Mouse (Mus musculus) layer of hippocampus, postnatal 10 days (tissue): ENCODE measurements around the gene Lman1l. TPM values are rescaled to one million over a fixed set of nuclear protein-coding genes. Genes with fewer than 3 reads are reported as not detected.
A peak's percentile ranks its signal among the peaks of the same experiment; 100 is the strongest.

Experiments used
- DNase-seq, 2 experiments: peaks; one replicate each; pipeline ENCODE4 v3.0.0; 2021; ENCODE audit warnings: low spot score in 2 of 2
- long read RNA-seq: library from polyadenylated mRNA; stranded (forward); transcript quantifications from one replicate; pipeline ENCODE4 v2.0.0, GENCODE M21; 2023
- total RNA-seq, 2 experiments: library from RNA; stranded (reverse); gene quantifications; 2 replicates each; pipeline ENCODE4 v1.2.3; 2021

Gene Lman1l
- total RNA-seq, result not detected
- long read RNA-seq, result 0 reads

DNA sequence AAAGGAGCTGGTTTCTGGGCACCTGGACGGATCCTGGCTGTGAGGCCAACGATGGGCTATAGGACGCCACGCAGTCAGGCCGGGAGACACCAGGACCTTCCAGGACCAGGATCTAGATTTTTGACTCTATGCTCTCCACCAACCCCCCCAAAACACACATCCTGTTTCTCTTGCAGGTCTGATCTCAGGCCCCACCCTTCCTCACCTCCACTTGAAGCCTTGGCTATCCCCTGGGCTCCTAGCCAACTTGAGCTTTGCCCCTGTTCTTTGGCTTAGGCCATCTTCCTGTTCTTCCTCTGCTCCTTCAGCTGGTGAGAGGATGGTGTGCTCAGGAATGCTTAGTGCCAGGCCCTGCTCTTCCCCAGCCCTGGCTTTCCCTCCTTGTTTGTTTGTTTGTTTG is at the start of gene Lman1l:
Gene Lman1l (minus strand): TSS at position 101 of the 400 bp plus-strand sequence.
- DNase-seq, result no peak

DNA sequence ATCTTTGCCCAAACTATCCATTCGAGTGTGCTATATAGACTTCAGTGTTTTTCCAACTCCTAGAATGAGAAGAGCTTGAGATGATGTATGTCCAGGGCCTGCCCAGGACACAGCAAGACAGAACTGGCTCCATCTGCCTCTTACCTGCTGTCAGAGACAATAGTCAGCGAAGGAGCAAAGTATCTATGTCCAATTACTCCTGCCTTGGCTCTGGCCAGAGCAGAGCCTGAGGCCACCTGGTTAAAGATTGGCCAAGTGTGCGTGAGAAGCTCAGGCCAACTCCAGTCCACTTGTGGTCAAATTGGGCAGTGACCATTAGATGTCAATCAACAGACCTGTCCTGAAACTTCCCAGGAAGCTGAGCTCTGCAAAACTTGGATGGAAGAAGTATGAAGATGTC is 49.0 kb upstream of the Lman1l start:
- no peak for DNase-seq

DNA sequence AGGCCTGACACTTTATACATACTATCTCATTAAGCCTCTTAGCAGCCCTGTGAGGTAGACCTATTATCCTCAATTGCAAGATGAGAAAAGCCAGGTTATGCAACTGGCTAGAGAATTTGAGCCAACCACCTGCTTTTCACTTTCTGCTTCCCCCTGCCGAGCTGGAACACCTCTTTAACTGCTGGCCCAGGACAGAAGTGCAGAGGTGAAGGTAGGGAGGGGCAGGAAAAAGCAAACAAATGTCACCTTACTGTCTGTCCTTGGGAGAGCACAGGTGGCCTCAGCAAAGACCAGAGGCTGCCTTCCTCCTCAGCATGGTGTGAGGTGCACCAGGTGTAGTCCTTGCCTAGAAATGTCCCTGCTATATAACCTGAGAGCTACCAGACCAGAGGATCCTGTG is 47.7 kb upstream of the Lman1l start:
- no peak for DNase-seq

DNA sequence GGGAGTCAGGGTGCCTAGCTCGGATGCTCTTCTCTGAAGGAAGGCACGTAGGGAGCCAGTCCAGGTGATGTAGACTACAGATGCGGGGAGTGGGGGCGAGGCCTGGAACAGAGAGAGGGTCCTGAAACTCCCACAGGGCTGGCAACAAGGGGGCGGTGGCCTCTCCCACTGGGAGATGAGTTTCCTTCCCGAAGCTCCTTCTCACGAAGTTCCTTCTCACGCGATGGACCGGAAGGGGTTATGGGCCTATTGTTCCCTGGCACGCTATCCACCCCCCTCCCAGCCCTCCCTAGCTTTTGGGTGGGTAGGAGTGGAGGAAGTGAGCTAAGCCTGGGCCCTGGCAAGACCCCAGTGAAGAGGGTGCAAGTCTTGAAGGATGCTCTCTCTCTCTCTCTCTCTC is 47.2 kb upstream of the Lman1l start:
- DNase-seq, result no peak

DNA sequence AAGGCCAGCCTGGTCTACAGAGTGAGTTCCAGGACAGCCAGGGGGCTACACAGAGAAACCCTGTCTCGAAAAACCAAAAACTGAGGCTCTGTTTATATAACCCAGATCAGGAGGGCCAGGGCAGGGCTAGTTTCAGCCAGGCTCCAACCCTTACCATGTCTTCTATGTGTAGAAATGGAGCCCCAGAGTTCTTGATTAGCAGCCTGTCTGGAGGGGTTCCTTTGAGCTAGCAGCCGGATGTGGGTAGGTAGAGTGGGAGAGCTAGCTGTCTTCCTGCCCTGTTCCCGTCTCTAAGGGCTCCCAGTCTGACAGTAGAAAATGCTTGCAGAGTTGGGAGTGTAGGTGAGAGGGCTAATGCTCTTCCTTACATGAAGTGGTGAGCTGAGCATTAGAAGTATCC is 46.6 kb upstream of the Lman1l start:
- no peak for DNase-seq

DNA sequence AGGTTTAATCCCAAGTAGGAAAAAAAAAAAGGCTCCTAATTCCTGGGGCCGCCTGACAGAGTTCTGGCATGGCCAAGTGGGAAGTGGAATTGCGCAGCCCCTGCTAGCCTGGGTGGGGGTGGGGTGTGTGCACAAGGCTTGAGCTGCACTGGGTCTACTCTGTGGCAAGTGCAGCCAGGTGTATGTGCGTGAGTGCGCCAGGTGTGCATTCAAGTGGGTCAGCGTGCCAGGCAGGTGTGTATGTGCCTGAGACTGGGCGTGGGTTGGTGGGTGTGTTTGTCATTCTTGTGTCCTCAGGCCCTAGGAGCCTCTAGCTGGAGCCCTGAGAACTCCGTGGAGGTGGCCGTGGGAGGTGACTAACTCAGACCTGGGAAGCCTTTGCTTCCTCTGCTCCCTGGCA is 46.0 kb upstream of the Lman1l start:
- DNase-seq, result no peak

DNA sequence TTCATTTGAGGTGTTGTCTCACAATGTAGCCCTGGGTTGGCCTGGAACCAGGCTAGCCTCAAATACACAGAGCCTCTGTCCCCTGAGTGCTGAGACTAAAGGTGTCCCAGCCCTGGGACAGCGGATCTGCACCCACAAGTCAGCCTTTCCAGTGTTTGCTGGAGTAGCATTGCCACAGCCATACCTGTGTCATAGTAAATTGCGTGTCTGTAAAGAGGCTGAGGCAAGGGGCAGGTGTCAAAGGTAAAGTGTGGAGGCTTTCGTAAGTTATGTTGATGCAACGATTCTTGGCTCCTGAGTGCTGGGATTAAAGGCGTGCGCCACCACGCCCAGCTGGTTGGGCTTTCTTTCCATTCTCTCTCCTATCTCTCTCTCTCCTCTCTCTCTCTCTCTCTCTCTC is 44.0 kb upstream of the Lman1l start:
- no peak for DNase-seq

DNA sequence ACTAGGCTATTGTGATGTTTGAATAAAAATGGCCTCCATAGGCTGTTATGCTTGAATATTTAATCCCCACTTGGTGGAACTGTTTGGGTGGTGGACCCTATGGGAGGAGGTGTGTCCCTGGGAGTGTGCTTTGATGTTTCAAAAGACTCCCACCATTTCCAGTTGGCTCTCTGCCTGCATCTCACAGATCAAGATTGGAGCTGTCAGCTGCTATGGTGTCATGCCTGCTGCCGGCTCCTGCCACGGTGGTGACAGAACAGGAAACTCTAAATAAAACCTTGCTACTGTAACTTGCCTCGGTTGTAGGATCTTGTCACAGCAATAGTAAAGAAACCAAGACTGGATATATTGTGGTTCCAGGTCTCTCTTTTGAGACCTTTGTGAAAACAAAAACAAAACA is 41.0 kb upstream of the Lman1l start:
- no peak for DNase-seq

DNA sequence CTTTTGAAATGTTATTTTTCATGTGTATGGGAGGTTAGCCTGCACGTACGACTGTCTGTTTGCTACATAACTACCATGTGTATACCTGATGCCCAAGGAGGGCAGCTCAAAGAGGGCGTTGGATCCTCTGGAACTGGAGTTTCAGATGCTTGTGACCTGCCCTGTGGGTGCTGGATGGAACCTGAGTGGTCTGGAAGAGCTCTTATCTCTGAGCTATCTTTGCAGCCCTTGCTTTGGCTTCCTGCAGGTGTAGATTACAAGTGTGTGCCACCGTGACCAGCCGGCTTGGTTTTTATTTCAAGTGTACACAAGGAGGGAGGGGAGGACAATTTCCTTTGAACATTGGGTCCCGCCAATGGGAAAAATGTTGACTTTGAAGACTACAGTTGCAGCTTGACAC is 39.9 kb upstream of the Lman1l start:
- no peak for DNase-seq

DNA sequence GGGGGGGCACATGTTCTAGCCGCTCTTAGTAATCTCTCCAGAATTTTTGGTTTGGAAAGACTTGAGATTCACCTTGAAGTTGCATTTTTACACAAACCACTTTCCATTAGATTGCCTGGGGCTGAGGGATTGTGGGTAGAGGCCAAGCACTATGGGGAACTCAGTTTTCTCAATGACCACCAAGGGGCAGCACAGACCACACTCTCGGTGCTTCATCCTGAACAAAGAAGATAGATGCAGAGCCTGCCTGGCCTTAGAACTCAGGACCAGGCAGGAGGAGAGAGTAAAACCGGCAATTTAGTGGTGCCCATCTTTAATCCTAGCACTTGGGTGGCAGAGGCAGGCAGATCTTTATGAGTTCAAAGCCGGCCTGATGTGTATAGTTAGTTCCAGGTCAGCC is 39.2 kb upstream of the Lman1l start:
- peak; percentile 81 to 86 for DNase-seq

DNA sequence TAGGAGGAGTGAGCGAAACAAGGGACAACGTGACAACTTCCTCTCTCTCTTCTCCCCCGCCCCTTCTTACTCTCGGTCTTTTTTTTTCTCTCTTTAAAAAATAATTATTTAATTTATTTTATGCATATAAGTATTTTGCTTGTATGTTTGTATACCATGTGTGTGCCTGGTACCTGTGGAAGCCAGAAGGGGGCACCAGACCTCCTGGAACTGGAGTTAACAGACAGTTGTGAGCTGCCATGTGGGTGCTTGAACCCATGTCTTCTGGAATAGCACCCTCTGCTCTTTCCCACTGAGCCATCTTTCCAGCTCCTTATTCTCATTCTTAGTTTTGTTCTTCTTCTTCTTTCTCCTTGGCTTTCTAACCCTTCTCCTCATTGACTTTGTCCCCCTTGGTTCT is 38.4 kb upstream of the Lman1l start:
- no peak for DNase-seq

DNA sequence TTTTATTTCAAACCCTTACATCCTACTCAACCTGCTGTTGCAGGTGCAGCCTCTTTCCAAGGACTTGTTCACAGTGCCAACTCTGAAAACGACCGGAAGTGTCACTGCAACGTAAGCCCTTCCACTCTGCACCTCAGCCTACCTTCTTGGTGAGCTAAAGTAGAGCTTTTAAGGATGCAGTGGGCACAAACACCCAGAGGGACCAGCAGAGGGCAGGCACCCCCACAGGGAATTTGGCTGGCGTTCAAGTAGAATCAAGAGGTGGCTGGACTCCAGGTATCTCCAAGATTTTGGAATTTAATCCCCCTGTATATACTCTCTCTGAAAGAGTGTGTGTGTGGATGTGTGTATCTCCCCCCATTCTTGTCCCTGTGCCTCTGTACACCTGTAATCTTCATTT is 37.3 kb upstream of the Lman1l start:
- no peak for DNase-seq

DNA sequence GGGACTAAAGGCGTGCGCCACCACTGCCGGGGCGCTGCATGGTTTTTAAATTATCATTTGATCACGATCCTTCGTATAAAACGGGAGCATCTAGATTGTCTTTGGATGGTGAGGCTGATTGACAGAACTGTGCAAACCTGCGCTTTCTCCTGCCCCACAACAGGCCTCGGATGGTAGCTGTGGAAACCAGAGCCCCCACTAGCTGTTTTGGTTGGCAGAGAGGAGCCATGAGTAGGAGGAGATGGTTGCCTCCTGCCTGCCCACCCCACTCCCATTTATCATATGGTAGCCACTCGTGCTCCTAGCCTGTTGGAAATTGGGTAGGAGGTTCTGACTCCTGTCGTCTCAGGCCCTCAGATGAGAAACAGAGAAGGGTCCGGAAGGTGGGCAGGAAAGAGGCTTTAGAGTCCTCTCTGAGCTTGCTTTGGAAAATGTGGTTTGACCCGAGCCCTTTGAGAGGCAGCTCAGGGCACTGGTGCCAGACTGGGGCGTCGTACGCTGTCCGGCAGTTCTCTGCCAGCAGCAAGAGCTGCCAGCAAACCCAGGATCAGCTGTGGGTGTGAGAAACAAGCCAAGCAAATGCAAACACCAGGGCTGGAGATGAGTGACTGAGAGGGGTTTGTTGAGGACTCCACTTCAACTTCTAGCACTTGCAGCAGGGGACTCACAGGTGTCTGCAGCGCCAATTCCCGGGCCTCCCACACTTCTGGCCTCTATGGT is 36.2 kb upstream of the Lman1l start:
- DNase-seq, result no peak

DNA sequence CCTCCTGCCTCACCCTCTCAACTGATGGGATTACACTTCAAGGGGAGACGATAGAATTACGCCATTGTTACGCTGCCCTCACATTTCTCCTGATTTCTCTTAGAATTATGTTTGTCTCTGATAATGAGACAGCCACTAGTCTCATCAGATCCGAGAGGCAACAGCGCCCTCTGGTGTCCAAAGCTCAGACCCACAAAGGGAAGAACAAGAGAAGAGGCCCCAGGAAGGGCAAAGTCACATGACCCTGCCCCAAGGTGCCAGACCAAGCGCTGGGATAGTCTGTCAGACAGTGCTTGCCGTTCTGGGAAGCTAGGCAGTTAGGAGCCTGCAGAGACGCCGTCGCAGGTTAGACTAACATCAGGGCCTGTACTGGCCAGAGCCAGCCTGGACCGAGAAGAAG is 35.2 kb upstream of the Lman1l start:
- peak; percentile 98 to 99 for DNase-seq

DNA sequence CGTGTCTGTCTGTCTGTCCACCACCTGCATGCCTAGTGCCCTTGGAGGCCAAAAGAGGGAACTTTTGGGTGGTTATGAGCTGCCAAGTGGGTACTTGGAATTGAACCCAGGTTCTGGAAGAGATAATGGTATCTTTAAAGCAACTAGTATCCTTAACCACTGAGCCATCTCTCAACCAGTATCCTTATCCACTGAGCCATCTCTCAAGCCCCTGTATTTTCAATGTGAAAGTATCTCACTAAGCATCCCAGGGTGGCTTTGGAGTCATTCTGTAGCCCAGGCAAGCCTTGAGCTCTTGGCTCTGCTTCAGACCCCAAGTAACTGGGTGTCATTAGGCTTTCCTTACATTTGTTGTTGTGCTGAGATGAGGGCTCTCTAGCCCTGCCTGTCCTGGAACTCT is 34.4 kb upstream of the Lman1l start:
- DNase-seq, result no peak

DNA sequence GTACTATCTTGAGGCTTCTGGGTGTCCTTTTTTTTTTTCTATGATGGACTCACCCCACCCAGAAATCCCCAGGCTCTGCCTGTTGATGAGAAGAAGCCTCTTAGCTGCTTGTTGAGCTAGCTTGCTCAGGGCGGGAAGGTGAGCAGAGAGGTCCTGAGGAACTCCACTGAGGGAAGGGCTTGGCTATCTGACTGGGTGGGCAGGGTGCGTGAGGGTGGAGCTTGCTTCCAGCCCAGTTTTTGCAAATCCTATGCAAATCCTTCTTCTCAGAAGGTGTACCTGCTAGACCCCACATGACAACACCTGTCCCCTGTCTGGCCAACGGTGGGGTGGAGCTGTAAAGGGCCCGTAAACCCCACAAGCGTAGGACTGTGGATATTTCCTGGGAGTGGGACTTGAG is 32.7 kb upstream of the Lman1l start, which contains the start of gene Csk:
Gene Csk (minus strand): TSS at position 349 of the 400 bp plus-strand sequence.
- DNase-seq, result no peak

DNA sequence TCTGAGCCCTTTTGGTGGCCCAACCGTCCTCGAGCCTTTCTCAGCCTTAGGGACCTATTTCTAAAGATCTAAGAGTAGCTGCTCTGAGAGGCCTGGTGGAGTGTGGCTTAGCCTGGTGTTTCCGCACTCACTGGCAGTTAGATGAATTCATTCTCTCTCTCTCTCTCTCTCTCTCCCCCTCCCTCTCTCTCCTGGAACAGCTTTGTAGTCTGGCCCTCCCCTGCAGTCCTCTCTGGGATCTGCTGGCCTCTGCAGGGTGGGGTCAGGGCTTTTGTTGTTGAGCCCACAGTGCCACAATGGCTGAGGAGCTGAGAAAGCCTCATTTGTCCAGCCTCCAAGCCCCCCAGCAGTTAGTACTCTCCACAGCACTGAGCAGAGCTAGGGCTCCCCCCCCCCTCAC is 32.3 kb upstream of the Lman1l start:
- DNase-seq, result no peak

DNA sequence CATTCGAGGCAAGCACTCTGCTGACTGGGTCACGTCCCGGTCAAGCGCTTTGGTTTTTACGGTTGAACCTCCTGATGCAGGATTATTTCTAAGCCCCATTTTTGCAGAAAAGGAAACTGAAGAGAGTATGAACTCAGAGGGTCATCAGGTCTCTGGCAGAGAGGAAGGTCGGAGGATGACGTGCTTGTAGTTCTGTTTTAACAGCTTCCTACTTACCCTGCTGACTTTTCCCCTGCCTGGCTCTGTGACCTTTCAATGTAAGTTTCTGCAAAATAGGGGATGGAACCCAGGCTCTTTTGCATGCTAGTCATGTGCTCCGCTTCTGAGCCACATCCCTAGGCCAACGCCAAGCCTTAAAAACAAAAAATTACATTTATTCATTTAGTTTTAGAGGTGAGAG is 31.8 kb upstream of the Lman1l start:
- no peak for DNase-seq

DNA sequence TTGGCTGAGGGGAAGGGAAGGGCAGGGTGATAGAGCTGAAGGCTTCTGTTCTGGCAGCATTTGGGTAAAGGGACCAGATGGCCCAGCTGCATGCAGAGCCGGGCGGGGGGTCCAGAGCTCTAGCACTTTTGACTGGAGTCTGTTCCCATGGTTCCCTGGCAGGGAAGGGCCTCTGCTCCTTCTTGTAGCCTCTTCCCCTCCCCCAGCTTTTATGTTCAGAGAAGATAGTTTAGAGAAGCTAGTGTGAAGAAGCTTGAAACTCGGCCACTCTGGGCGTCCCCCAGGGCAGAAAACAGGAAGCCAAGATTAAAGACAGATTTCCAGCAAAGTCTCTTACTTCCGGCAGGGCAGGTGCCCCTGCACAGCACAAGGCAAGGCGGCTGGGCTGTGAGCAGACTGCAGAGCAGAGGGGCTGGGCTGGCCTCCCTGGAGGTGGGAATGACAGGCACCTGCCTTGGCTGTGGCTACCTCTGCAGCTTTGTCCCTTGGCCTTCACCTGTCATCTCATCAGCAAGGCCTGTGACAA is 30.3 kb upstream of the Lman1l start:
- DNase-seq, result no peak

DNA sequence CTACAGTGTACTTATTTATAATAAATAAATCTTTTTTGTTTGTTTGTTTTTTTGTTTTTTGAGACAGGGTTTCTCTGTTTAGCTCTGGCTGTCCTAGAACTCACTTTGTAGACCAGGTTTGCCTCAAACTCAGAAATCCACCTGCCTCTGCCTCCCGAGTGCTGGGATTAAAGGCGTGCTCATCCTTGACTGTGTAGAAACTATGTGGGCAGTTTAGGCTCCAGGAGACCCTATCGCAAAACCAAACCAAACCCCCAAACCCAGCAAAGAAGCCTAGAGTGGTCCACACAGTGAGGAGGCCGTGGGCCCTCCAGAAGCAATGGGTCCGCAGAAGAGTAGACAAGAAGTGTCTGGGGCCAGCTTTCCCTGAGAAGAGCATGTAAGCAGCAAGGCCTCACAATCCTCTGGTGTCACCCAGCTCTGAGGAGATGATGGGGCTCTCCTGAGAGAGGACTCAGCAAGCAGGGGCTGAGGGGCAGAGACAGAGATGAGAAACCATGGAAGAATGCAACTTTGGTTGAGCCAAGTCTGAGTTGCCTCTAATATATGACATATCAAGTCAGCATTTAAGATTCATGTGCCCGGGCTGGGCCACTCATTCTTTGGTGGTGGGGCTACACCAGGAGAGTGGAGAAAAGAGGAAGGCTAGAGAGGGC is 29.7 kb upstream of the Lman1l start:
- no peak for DNase-seq

DNA sequence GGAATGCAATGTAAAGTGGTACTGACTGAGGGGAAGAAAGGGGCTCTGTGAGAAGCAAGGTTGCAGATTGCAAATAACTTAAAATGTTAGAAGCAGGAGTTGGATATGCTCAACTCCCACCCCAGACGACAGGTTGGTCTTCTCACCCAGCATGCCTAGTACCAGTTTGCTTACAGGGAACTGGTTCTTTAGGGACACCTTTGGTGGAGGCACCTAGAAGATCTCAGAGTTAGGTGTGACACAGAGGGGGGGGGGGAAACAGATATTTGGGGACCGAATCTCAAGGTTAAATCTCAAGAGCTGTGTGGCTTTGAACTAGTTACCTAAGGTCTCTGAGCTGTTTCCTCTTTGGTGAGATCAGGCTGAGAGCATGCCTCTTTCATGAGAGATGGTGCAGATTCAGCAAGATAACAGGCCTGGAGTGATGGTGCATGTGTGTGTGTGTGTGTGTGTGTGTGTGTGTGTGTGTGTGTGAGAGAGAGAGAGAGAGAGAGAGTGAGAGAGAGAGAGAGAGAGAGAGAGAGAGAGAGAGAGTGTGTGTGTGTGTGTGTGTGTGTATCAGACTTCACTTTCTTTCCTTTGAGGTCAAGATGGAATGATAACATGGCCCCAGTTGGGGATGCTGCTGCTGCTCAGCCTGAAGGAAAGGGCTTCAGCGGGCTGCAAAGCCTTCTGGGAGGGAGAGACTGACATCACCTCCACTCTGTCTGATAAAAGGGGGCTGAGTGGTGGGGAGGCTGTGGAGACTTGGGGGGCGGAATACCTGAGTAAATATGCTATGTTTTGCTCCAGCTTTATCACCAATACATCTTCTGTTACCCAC is 26.9 kb upstream of the Lman1l start:
- DNase-seq, result no peak

DNA sequence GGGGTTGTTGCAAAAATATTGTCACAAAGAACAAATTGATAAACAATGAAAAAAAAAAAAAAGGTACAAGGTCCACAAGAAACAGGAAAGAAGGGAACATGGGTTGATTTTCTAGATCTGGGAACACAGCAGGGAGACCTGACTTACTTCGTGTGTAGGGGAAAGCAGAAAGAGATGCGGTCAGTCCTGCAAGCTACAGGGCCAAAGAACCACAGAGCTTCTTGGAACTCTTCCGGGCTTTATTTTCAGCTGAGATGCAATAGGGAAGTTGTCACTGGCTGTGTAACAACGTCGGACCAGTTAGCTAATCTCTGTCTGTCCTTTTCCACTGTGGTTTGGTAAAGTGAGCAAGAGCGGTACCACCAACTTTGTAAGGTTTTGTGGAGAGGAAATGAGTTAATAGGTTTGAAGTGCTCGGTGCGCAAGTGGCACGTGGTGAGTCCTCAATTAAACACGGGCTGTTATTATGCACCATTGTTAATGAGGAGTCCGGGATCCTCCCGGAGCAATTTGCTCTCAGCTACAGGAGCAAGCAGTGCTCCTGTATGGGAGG is 26.1 kb upstream of the Lman1l start:
- DNase-seq, result no peak
